Mouse (Mus musculus): ENCODE measurements around the gene Vamp2. TPM values are rescaled to one million over a fixed set of nuclear protein-coding genes. Genes with fewer than 3 reads are reported as not detected.

The Vamp2 gene
- total RNA-seq, 2 experiments from 2014 or later: 7.5 to 60.3 TPM

DNA sequence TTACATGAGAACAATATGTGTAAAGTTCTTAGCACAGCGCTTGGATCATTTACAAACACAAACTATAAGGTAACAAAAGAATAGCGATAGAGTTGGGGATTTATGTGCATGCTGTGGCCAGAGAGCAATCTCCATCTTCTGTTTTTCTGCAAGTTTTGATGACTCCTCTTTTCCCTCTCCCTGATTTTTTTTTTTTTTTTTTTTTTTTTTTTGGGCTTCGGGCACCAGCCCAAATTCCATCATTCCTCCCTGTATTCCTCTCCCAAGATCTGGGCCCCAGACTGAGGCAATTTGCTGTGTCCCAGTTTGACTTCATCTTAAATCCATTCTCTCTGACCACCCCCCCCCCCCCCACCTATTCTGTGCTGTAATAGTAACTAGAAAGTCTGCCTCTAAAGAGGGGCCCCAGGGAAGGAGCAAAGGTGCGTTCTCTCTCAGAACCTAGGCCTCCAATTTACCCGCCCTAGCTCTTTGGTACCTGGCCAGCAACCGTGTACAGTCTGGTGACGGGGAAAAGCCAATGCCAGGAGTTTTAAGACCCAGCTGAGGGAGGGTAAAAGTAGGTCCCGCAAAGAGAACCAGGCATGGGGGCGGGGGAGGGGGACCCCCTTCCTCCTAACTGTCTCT is 8.2 kb downstream of the Vamp2 start:
- no peak for ATAC-seq (replicated peaks; ENCODE audit: low FRiP score, low TSS enrichment, poor library complexity, severe bottlenecking)

DNA sequence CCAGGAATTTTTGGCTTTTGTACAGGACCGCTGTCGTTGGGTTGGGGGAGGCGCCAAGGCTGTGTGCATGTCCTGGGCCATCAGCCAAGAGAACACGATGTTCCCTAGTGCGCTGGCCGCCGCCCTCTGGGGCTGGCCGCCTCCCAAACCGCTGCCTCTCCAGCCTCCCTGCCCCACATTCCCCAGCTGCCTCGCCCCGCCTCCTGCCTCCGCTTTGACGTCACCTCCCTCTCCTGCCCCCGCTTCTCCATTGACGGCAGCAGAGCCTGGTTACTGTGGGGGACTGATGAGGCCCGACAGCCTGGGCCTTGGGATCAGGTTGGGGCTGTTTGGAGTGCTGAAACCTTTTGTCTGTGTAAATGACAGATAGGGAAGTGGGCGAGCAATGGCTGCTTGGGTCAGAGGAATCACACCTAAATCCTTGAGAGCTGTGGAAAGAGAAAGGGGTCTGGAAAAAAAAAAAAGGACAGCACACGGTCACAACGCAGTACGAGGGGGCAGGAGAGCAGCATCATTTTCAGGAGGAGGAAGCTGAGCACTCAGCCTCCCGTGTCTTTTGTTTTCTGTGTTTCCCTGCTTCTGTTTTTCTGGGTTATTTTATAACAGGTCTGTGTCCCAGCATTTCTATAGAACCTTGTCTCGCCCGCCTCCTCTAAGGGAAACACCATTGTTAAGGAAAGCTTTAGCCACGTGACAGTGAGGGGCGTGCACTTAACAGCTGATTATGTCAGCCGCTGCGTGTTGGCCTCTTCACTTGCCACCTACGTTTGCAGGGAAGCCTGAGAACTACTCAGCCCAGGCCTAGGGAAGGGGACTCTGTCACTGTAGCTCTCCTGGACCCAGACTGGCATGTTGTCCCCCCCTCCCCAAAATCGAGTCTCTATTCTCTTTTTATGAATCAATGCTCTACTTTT is 9.0 kb downstream of the Vamp2 start:
- ATAC-seq (replicated peaks; ENCODE audit: low FRiP score, low TSS enrichment, poor library complexity, severe bottlenecking): peak; percentile 56

DNA sequence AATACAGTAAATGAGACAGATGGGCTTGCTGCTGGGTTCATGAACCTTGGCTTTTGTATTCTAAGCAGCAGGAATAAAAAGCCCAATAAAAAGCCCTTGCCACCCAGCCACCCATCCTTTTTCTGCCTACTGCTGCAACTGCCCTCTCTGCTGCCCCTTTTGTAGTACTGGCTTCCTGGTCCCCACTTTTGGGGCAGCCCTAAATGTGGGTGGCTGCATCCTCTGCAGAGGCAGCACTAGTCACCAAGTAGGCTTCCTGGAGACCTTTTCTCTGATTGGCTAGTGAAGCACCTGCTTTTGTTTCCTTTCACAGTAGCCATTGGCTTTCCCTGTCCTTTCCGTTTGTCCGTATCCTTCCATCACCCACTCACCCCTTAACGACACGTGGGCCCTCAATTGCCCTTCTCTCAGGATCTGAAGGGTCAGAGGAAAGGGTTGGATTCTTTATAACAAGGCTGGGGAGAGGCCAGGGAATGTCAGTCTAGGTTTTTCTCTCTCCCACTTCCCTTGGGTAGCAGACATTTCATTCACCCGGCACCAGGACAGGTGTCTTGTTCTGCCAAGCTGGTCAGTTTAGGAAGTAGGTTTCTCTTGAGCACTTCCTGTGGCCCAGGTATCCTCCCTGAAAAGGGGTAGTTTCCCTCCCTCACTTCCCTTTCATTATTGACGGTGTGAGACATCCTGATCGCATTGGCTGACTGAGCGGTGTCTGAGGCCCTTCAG is 9.9 kb downstream of the Vamp2 start:
- no peak for ATAC-seq (replicated peaks; ENCODE audit: low FRiP score, low TSS enrichment, poor library complexity, severe bottlenecking)

DNA sequence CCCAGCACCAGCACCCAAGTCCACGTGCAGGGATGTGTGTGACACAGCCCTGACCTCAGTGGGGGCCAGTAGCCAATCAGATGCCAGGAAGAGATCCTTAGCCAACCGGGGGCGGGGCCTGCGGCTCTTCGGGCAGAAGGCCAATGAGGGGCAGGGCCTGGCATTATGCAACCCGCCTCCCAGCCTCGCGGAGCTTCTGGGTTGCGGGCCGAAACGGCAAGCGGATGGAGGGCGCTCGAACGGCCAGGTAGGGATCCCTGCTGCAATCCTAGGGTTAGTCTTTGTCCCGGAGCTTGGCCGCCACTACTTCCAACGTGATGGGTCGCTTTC is 10.4 kb downstream of the Vamp2 start:
- ATAC-seq (replicated peaks; ENCODE audit: low FRiP score, low TSS enrichment, poor library complexity, severe bottlenecking): peak; percentile 43

DNA sequence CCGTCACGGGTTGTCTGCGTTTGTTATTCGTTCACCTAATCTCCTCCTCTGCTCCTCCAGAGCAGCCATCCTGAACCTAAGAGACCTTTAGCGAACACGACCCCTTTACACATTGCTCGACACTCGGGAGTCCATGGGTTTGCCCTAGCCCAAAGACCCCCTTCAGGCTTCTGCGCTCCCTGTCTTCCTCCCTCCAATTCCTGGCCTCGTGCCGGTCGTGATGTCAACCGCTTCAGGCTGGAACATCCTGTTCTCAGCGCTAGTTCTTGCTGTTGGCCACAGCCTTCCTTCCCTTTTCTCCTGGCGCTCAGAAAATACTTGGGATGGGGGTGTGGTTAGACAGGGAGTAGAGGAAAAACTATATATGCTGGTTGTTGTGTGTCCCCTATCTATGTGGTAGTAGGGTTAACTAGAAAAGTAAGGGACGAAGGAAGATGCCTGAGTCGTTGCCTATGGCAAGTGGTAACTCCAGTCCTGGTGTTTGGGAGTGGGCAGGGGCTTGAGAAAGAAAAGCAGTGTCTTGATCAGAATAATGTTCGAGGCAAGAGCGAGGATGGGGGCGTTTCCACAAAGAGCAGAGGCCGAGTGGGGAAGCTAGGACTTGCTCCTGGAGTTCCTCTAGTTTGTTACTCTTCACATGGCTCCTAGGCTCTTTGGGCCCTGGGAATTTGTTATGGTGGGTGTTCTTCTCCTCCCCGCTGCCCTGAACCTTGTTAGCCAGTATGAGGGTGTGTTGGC is 11.1 kb downstream of the Vamp2 start:
- ATAC-seq (replicated peaks; ENCODE audit: low FRiP score, low TSS enrichment, poor library complexity, severe bottlenecking): no peak

DNA sequence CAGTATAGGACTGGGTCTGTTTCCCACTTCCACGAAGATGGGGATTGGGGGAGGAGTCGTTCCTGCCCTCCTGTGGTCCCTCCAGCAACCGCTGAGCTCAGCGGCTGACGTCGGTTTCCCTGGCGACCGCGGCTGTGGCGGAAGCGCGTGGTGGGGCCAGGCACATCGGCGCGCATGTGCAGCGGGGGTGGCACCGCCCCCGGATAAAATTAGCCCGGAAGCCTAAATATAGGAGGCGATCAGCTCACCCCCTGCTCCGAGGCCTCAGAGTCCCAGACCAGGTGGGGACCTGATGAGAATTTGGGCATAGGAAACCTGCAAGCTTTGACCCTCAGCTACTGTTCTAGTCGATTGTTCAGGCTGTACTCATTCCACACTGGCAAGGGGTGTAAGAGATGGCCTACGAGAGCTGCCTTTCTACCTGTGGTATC is 11.6 kb downstream of the Vamp2 start:
- ATAC-seq (replicated peaks; ENCODE audit: low FRiP score, low TSS enrichment, poor library complexity, severe bottlenecking): peak; percentile 21

DNA sequence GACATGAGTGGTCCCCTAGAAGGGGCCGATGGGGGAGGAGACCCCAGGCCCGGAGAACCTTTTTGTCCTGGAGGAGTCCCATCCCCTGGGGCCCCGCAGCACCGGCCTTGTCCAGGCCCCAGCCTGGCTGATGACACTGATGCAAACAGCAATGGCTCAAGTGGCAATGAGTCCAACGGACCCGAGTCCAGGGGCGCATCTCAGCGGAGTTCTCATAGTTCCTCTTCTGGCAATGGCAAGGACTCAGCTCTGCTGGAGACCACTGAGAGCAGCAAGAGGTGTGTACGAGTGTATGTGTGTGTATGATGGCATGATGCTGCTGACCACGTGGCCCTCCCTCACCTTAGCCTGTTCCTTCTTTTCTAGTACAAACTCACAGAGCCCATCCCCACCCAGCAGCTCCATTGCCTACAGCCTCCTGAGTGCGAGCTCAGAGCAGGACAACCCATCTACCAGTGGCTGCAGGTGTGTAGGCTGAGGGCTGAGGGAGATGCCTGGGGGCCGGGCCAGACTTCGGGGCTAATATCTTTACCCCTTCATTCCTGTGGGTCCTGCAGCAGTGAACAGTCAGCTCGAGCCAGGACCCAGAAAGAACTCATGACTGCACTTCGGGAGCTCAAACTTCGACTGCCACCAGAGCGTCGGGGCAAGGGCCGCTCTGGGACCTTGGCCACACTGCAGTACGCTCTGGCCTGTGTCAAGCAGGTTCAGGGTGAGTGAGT is 12.5 kb downstream of the Vamp2 start:
- no peak for ATAC-seq (replicated peaks; ENCODE audit: low FRiP score, low TSS enrichment, poor library complexity, severe bottlenecking)

DNA sequence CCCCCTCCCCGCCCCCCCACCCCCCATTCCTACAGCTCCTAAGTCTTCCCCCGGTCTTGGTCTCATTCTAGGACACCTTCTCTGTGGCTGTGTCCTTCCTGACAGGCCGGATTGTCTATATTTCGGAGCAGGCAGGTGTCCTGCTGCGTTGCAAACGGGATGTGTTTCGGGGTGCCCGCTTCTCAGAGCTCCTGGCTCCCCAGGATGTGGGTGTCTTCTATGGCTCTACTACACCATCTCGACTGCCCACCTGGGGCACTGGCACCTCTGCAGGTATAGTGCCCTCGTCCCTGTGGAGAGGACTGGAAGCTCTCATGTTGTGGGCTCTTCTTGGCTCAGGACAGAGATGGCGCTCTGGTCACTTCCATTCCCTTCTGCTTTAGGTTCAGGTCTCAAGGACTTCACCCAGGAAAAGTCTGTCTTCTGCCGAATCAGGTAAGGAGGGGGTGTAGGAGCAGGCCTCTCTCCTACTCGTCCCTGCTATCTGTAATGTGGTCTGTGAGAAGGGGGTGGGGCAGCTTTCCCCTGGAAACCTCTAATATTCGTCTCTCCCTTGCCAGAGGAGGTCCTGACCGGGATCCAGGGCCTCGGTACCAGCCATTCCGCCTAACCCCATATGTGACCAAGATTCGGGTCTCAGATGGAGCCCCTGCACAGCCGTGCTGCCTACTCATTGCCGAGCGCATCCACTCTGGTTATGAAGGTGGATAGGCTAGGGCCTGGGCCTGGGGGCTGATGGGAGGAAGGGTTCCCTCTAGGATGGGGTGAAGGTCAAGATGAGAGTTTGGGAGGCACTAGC is 13.5 kb downstream of the Vamp2 start:
- no peak for ATAC-seq (replicated peaks; ENCODE audit: low FRiP score, low TSS enrichment, poor library complexity, severe bottlenecking)

DNA sequence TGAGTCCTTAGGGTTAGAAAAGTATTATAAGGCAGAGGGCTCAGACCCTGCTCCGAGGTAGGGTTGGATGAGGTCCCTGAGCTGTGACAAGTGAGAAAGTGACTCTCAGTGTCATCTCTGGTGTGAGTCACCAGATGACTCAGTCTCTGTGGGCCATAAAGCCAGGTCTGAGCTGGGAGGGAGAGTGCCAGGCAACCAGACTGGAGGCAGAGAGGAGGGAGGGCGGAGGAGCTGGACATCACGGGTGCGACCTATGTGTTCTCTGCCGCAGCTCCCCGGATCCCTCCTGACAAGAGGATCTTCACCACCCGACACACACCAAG is 14.1 kb downstream of the Vamp2 start:
- ATAC-seq (replicated peaks; ENCODE audit: low FRiP score, low TSS enrichment, poor library complexity, severe bottlenecking): no peak

DNA sequence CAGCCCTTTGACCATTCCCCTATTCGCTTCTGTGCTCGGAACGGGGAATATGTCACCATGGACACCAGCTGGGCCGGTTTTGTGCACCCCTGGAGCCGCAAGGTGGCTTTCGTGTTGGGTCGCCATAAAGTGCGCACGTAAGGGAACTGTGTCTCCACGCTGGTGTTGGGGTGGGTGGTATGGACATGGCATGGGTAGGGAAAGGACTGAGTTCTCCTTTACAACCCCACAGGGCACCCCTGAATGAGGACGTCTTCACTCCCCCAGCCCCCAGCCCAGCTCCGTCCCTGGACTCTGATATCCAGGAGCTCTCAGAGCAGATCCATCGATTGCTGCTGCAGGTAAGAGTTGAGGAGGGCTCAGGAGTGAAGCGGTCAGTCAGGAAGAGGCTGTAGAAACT is 14.8 kb downstream of the Vamp2 start:
- no peak for ATAC-seq (replicated peaks; ENCODE audit: low FRiP score, low TSS enrichment, poor library complexity, severe bottlenecking)

DNA sequence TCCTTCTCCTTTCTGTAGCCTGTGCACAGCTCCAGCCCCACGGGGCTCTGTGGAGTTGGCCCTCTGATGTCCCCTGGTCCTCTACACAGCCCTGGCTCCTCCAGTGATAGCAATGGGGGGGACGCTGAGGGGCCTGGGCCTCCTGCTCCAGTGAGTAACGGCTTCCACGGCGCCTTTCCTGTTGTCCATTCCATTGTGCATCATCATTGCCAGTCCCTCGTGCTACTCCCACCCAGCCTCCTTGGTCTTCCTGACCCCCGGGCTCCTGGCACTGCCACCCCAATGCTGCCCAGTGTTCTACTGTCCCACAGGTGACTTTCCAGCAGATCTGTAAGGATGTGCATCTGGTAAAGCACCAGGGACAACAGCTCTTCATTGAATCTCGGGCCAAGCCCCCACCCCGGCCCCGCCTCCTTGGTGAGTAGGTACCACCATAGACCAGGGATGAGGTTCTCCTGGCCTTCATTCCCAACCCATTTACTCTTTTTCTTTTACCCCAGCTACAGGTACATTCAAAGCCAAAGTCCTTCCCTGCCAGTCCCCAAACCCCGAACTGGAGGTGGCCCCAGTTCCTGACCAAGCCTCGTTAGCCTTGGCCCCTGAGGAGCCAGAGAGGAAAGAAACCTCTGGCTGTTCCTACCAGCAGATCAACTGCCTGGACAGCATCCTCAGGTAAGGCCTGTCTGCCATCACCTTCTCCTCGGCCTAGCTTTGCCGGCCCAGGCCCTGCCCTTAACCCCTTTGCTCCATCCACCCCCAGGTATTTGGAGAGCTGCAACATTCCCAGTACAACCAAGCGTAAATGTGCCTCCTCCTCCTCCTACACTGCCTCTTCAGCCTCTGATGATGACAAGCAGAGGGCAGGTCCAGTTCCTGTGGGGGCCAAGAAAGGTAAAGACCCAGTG is 15.5 kb downstream of the Vamp2 start:
- ATAC-seq (replicated peaks; ENCODE audit: low FRiP score, low TSS enrichment, poor library complexity, severe bottlenecking): no peak

DNA sequence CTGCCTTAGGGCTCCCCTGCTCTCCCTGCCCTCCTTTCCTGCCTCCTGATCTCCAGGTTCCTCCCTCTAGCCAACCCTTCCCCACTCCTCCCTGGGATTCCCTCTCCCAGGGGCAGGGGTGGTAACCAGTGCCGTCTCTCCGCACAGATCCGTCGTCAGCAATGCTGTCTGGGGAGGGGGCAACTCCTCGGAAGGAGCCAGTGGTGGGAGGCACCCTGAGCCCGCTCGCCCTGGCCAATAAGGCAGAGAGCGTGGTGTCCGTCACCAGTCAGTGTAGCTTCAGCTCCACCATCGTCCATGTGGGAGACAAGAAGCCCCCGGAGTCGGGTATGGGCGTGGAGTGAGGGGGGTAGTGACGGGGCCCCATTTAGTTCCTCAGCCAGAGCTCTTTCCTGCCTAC is 16.2 kb downstream of the Vamp2 start:
- no peak for ATAC-seq (replicated peaks; ENCODE audit: low FRiP score, low TSS enrichment, poor library complexity, severe bottlenecking)

DNA sequence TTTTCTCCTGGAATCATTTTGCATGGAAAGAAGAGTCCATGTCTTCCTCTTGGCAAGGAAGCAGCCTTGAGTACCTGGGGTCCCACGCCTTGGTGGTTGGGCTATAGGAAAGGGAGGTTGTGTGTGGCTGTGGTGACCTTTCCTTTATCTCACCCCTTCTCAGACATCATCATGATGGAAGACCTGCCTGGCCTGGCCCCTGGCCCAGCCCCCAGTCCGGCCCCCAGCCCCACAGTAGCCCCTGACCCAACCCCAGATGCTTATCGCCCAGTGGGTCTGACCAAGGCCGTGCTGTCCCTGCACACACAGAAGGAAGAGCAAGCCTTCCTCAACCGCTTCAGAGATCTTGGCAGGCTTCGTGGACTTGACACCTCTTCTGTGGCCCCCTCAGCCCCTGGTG is 16.9 kb downstream of the Vamp2 start:
- no peak for ATAC-seq (replicated peaks; ENCODE audit: low FRiP score, low TSS enrichment, poor library complexity, severe bottlenecking)

DNA sequence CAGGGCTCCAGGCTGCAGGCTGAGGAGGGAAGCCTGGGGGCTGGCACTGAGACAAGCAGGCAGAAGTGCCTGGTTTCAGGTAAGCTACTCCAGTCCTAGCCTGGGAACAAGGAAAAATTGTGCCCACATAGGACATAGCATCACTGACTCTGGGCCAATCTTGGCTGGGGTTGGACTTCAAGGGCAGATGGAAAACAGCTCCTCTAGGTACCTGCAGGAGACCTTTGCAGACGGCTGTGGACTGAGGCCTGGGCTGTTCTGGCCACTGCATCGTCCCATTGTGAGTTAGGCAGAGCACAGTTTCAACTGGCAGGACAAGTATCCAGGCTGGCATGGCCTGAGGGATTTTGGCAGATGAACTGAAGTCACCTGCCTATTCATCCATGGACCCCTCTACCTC is 17.5 kb downstream of the Vamp2 start:
- no peak for ATAC-seq (replicated peaks; ENCODE audit: low FRiP score, low TSS enrichment, poor library complexity, severe bottlenecking)

DNA sequence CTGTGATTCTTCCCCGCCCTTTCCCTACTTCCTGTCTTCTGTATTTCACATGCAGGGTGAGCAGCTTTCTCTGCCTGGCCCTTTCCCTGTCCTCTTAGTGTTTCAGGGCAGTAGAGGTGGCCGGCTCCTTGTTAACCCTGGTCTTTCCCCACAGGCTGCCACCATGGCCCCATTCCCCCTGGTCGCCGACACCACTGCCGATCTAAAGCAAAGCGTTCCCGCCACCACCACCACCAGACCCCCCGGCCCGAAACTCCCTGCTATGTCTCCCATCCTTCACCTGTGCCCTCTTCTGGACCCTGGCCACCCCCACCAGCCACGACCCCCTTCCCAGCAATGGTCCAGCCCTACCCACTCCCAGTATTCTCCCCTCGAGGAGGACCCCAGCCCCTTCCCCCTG is 18.0 kb downstream of the Vamp2 start:
- ATAC-seq (replicated peaks; ENCODE audit: low FRiP score, low TSS enrichment, poor library complexity, severe bottlenecking): no peak

DNA sequence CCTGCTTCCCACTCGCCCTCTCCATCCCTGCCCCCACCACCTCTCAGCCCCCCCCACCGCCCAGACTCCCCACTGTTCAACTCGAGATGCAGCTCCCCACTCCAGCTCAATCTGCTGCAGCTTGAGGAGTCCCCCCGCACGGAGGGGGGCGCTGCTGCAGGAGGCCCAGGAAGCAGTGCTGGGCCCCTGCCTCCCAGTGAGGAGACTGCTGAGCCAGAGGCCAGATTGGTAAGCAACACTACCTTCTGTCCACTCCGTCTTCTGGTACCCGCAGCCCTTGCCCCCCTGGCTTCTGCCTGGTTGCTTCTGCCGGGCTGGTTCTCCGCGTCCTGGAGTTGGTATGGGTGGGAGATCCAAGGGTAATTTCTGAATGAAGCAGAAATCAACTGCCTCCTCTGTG is 18.6 kb downstream of the Vamp2 start:
- ATAC-seq (replicated peaks; ENCODE audit: low FRiP score, low TSS enrichment, poor library complexity, severe bottlenecking): no peak

DNA sequence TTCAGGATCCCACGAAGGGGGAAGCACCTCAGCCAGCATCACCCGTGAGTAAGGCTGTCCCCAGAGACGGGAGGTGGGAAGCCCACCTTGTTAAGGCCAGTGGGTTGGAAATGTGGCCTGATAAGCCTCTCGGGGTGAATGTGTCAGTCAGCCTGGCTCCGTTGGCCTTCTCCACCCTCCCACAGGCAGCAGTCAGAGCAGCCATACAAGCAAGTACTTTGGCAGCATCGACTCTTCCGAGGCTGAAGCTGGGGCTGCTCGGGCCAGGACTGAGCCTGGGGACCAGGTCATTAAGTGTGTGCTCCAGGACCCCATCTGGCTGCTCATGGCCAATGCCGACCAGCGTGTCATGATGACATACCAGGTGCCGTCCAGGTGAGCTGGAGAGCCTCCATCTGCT is 19.4 kb downstream of the Vamp2 start:
- ATAC-seq (replicated peaks; ENCODE audit: low FRiP score, low TSS enrichment, poor library complexity, severe bottlenecking): no peak

DNA sequence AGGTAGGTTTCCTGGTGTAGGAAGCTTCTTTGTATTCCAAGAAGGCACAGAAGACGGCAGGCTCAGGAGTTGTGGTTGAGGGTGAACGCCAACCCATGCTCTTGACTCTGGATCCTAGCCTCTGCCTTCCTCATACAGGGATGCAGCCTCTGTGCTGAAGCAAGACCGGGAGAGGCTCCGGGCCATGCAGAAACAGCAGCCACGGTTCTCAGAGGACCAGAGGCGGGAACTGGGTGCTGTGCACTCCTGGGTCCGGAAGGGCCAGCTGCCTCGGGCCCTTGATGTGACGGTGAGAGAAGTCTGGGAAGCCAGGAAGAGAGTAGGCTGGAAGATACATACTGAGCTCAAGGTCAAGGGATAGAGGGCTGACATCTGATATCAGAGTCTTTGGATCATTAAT is 19.9 kb downstream of the Vamp2 start:
- ATAC-seq (replicated peaks; ENCODE audit: low FRiP score, low TSS enrichment, poor library complexity, severe bottlenecking): no peak

Data from megakaryocyte-erythroid progenitor cell, adult 5-6 weeks (primary cell).